Mouse (Mus musculus) spleen, adult 2 months (tissue): Measurements from ENCODE around the gene Kank4. TPM values are rescaled to one million over a fixed set of nuclear protein-coding genes. Genes with fewer than 3 reads are reported as not detected.

Experiments
- DNase-seq, 2 experiments: peaks; one replicate each; pipeline versions ENCODE4 v3.0.0 to v3.0.0-alpha.2; 2012 to 2021; ENCODE audit warnings: low spot score in 2 of 2, low read depth in 1 of 2
- H3K27ac ChIP-seq: fragments of 200-500 bp; 2 replicates; pipeline ENCODE4 v1.5.1; 2012; ENCODE audit warnings: low read length, inconsistent platforms; ENCODE audit not compliant: insufficient read depth
- H3K27me3 ChIP-seq: fragments of 200-500 bp; 2 replicates; pipeline ENCODE4 v1.6.1; 2012; ENCODE audit warnings: mild to moderate bottlenecking, moderate library complexity, low read length, inconsistent platforms; ENCODE audit not compliant: control insufficient read depth, insufficient read depth
- H3K36me3 ChIP-seq: fragments of 200-500 bp; 2 replicates; pipeline ENCODE4 v1.6.1; 2012; ENCODE audit warnings: mild to moderate bottlenecking, low read length, inconsistent platforms; ENCODE audit not compliant: control insufficient read depth, insufficient read depth
- H3K4me1 ChIP-seq: fragments of 200-500 bp; 2 replicates; pipeline ENCODE4 v1.6.1; 2011; ENCODE audit warnings: inconsistent platforms; ENCODE audit not compliant: control insufficient read depth, insufficient read depth, insufficient read length
- H3K4me3 ChIP-seq: fragments of 200-500 bp; 2 replicates; pipeline ENCODE4 v1.5.1; 2011; ENCODE audit warnings: mild to moderate bottlenecking, inconsistent platforms; ENCODE audit not compliant: insufficient read depth, insufficient read length; ENCODE audit errors: extremely low read depth
- CTCF ChIP-seq: fragments of 200-500 bp; IDR thresholded peaks from 2 replicates; pipeline ENCODE4 v1.5.1; 2011; ENCODE audit warnings: mild to moderate bottlenecking, inconsistent platforms; ENCODE audit not compliant: insufficient read depth, insufficient read length, insufficient replicate concordance; ENCODE audit errors: extremely low read depth
- POLR2A ChIP-seq: fragments of 200-500 bp; IDR thresholded peaks from 2 replicates; pipeline ENCODE4 v1.6.1; 2011; ENCODE audit warnings: low read depth, low read length, inconsistent platforms
- WGBS: fragments of 180-500 bp; shearing (Covaris S2); methylation state at CpG from one replicate; pipeline ENCODE4 v1.1.7; 2018; 5-methylcytosine and 5-hydroxymethylcytosine counted together
- polyA plus RNA-seq: library from polyadenylated mRNA; depleted of rRNA; stranded (reverse); fragments of >200 nt; gene quantifications from 2 replicates; pipeline ENCODE4 v1.2.3, GENCODE M21; 2012

Gene Kank4
- polyA plus RNA-seq, 1 experiment = 0.15 TPM

- Histone ChIP-seq H3K36me3 (no peaks in the 10 kb centered on the region), H3K4me3 (no peak overlapping the region), H3K27ac (no peak overlapping the region), H3K27me3 (no peaks in the 10 kb centered on the region), H3K4me1 (no peaks in the 10 kb centered on the region)
- DNase-seq = no peak
- 93% methylated on average over 2 of the region's 2 CpGs for WGBS
- no peak for TF ChIP-seq CTCF
- TF ChIP-seq POLR2A = no peak
Measured at GRCm38 (mm10) chr4:98795241-98795640, 22.1 kb downstream of the Kank4 start.

DNA sequence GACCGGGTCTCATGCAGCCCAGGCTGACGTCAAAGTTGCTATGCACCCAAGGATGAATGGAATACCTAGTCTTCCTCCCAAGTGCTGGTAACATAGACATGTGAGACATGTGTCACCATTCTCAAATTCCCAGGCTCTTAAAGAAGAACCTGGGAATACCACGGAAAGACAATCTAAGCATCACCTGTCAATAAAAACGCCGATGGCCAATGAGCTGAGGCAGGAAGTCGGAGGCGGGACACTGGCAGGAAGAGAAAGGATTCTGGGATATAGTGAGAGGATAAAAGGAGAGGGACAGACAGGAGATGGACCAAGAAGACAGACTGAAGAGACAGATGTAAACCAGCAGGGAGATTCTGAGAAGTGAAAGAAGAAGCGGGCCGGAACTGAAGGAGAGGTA lies 23.9 kb downstream of the Kank4 start:
- H3K27ac ChIP-seq = no peak overlapping the region
- H3K27me3 ChIP-seq = no peaks in the 10 kb centered on the region
- TF ChIP-seq POLR2A (no peak), CTCF (no peak)
- H3K4me3 ChIP-seq = no peak overlapping the region
- WGBS = 94% methylated on average over 9 of the region's 9 CpGs
- H3K4me1 ChIP-seq = no peaks in the 10 kb centered on the region
- no peak for DNase-seq
- no peaks in the 10 kb centered on the region for H3K36me3 ChIP-seq

DNA sequence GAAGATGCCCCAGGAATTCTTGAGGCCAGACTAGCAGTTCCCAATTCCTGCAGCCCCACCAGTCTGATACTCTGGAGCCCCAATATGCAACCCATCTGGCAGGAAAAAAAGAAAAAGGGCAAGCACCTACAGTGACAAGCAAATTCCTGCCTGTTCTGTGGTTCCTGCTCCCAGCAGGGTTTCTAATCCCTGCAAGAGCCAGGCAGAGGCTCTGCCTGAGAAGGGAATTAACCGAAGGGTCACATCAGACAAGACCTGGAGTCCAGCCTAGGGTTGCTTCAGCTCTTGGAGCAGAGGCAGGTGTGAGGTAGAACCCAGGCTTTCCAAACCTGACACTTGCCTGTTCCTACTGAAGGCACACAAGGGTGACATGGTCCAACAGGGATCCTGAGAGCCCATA lies 26.6 kb downstream of the Kank4 start:
- H3K27ac ChIP-seq = no peak overlapping the region
- H3K27me3 ChIP-seq = no peaks in the 10 kb centered on the region
- H3K4me1 ChIP-seq = no peaks in the 10 kb centered on the region
- H3K4me3 ChIP-seq = no peak overlapping the region
- H3K36me3 ChIP-seq = no peaks in the 10 kb centered on the region
- TF ChIP-seq POLR2A (no peak), CTCF (no peak)
- WGBS = 78% methylated on average over 1 of the region's 1 CpGs
- DNase-seq = no peak

DNA sequence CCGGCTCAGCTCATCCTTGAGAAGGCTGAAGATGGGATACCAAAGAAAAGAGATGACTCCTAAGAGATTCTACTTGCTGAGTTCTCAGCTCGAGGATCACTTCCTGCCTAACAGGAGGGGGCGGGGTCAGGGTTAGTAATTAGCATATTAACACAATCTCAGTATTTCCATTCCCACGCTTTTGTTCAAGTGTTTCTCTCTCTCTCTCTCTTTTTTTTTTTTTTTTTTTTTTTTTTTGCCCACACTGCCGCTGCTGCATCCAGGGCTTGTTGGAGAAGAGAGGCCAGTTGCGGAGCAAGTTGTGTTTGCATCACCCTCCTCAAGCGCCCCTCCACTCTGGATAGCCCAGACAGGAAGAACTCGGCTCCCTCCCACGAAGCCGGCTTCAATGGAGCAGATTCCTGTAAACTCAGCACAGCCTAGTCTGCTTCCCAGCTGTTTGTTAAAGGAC lies 27.5 kb downstream of the Kank4 start:
- no peak for DNase-seq
- Histone ChIP-seq H3K4me1 (no peaks in the 10 kb centered on the region), H3K27ac (no peak overlapping the region), H3K4me3 (no peak overlapping the region), H3K36me3 (no peaks in the 10 kb centered on the region), H3K27me3 (no peaks in the 10 kb centered on the region)
- WGBS = 7% methylated on average over 10 of the region's 10 CpGs
- no peak for TF ChIP-seq POLR2A
- TF ChIP-seq CTCF = no peak

DNA sequence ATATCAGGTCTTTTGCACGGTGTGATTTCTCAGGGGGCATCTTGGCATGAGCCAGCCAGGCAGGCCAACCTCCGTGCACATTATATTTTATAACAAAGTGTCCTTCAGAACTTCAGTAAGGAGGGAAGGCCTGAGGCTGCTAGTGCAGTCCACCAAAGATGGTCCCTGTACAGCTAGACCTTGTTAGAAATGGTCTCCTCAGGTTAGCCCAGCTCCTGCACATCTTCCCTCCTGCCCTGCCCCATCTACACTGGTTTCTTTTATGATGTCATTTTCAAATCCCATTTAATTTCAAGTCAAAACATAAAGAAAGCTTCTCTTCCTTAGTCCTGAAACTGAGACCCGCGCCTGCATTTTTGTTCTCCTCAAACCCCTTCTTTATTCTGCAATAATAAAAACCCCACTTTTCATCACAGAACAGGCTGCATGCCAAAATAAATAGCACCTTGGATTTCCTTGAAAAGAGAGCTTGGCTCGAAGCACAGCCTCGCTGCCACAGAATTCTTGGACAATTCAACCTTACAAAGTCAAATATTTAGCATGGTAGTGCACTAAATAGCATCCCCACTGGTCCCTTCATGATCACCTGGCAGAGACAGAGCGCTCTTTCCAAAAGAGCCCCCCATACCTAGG lies 28.1 kb downstream of the Kank4 start:
- H3K27ac ChIP-seq = no peak overlapping the region
- DNase-seq = no peak
- WGBS = 83% methylated on average over 7 of the region's 7 CpGs
- H3K4me1 ChIP-seq = no peaks in the 10 kb centered on the region
- TF ChIP-seq POLR2A (no peak), CTCF (no peak)
- H3K27me3 ChIP-seq = no peaks in the 10 kb centered on the region
- no peak overlapping the region for H3K4me3 ChIP-seq
- no peaks in the 10 kb centered on the region for H3K36me3 ChIP-seq

GRCm38 (mm10) chr4:98786281-98786680 lies 31.1 kb downstream of the Kank4 start:
- no peak for DNase-seq
- 48% methylated on average over 3 of the region's 3 CpGs for WGBS
- Histone ChIP-seq H3K27ac (no peak overlapping the region), H3K4me3 (no peak overlapping the region), H3K36me3 (no peaks in the 10 kb centered on the region), H3K4me1 (no peaks in the 10 kb centered on the region), H3K27me3 (no peaks in the 10 kb centered on the region)
- TF ChIP-seq POLR2A (no peak), CTCF (no peak)

DNA sequence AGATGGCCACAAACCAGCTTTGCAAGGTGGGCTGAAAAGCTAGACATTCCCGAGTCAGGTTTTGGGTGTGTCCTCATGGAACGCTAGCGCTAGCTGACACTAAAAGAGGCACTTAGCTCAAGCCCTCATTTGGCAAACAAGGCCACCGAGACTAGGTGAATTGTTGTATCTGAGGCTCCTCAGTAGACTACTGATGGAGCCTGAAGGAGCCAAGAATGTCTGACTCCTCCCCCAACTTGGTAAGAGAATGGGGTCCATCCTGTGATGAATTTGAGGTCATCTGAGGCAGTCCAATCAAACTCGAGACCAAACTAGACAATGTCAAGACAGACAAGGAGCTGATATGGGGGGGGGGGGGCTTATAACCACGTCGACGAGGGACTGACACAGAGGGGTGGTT lies 31.5 kb downstream of the Kank4 start:
- Histone ChIP-seq H3K4me1 (no peaks in the 10 kb centered on the region), H3K4me3 (no peak overlapping the region), H3K36me3 (no peaks in the 10 kb centered on the region), H3K27me3 (no peaks in the 10 kb centered on the region), H3K27ac (no peak overlapping the region)
- TF ChIP-seq CTCF = no peak
- 50% methylated on average over 8 of the region's 8 CpGs for WGBS
- no peak for DNase-seq
